Comparison of ENCODE assay signal across 1 mouse cellular context in the genomic region with DNA sequence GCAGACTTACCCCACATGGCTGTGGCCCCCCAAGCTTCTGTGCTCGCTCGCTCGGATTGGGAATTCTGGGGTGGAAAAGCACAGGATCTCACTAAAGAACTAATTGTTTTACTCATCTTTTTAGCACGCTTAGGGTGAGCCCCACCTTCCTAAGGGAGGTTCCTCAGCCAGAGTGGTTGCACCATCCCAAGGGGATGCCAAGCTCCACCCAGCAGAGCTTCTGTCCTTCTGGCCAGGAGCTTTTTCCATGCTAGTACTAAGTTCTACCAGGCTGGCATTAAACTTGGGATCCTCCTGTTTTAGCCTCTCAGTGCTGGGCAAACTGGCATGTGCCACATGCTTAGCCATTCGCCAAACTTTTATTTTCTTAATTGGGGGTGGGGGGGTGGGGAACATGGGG.
TF ChIP-seq lines count a peak whose summit lies in the region.

No protein-coding gene starts in this region.

TF ChIP-seq in myocyte, 11 proteins besides CTCF, POLR2A, EP300 and RAD21 (continued from another document):
- TF ChIP-seq E2F4 (IDR thresholded peaks at IDR 0.05; ENCODE audit: insufficient read depth) (no peak), CEBPB (IDR thresholded peaks at IDR 0.05; ENCODE audit: insufficient read depth, poor library complexity, severe bottlenecking) (no peak), USF1 (IDR thresholded peaks at IDR 0.05; ENCODE audit: low read depth) (no peak), SRF (IDR thresholded peaks at IDR 0.05; ENCODE audit: control insufficient read depth, insufficient read length, low read depth) (no peak), MYOD1 (IDR thresholded peaks at IDR 0.05; ENCODE audit: control insufficient read depth in 1 of 3, insufficient read length in 2 of 3, low read depth in 2 of 3) (no peak), MYOG (IDR thresholded peaks at IDR 0.05; ENCODE audit: control insufficient read depth in 1 of 3, insufficient read depth in 1 of 3, insufficient read length in 2 of 3, low read depth in 2 of 3) (no peak), REST (IDR thresholded peaks at IDR 0.05; ENCODE audit: insufficient read depth, insufficient read length) (no peak), TCF12 (IDR thresholded peaks at IDR 0.05; ENCODE audit: insufficient read depth, poor library complexity, severe bottlenecking) (no peak)
TF ChIP-seq in myocyte: peak in this region for 0.
